Mouse (Mus musculus) neutrophil, adult 83 days (primary cell): Measurements from ENCODE around the gene Rps8. TPM values are rescaled to one million over a fixed set of nuclear protein-coding genes. Genes with fewer than 3 reads are reported as not detected.

ENCODE experiments used
- total RNA-seq, 2 experiments: library from RNA; stranded (reverse); gene quantifications; one replicate each; pipeline ENCODE4 v1.2.4; 2023

Rps8 gene
- total RNA-seq, result 100 to 1,000 TPM; 744 to 862 TPM

DNA sequence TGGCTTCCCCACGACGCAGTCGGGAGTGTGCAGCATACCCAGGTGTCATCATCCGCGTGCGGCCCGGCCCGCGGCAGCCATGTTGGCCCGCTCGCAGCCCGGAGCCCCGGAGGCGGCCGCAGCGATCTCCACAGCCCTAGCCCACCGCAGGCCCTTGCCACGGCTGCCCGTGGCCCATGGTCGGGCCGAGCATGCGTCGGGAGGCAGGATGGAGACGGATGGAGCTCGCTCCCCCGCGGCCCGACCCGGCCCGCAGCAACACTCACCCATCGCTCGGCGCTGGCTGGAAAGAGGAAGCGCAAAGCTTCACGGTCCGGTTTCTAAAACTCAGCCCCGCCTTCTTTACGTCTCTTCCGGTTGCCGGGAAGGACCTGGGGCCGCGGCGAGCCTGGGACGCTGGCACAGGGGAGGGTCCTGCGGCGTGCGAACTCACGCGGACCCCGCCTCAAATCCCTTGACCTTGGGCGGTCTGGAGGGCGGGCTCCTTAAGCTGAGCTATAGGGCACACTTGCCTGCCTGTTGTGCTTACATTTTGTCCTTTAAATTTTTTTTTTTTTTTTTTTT, at the start of gene Rps8:
Gene Rps8 (minus strand): TSS at position 452 of the 564 bp plus-strand sequence.

DNA sequence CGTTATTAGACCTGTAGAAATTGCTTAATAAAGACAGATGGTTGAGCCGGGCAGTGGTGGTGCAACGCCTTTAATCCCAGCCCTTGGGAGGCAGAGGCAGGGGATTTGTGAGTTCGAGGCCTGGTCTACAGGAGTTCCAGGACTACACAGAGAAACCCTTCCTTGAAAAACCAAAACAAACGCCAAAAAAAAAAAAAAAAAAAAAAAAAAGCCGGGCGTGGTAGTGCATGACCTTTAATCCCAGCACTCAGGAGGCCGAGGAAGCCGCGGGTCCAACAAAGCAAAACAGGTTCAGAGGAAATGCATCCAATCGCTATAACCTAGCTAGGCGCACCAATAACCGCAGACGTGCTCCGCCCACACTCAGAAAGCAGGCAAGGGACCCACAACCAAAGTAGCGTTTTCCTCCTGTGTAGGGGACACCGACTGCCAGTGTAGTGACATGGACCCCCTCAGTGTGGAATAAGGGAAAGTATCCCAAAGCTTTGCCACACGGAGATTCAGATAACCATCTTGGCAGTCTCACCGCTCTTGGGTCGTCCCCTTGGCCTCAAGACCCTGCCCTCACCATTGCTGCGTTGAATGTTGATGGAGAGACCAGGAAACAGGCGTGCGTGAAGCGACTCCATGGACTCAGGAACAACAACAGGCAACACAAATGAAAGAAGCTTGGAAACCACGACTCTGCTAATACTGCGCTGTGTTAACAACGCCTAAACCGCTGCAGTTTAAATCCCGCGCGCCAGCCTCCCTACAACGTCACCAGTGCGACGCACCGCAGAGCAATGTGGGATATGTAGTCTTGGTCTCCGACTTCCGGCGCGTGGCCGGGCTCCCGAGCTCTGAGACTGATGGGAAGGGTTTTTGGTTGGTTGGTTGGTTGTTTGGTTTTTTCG, 26.1 kb upstream of the Rps8 start, which contains the start of gene Kif2c:
Gene Kif2c (minus strand): TSS at position 777 of the 896 bp plus-strand sequence.

DNA sequence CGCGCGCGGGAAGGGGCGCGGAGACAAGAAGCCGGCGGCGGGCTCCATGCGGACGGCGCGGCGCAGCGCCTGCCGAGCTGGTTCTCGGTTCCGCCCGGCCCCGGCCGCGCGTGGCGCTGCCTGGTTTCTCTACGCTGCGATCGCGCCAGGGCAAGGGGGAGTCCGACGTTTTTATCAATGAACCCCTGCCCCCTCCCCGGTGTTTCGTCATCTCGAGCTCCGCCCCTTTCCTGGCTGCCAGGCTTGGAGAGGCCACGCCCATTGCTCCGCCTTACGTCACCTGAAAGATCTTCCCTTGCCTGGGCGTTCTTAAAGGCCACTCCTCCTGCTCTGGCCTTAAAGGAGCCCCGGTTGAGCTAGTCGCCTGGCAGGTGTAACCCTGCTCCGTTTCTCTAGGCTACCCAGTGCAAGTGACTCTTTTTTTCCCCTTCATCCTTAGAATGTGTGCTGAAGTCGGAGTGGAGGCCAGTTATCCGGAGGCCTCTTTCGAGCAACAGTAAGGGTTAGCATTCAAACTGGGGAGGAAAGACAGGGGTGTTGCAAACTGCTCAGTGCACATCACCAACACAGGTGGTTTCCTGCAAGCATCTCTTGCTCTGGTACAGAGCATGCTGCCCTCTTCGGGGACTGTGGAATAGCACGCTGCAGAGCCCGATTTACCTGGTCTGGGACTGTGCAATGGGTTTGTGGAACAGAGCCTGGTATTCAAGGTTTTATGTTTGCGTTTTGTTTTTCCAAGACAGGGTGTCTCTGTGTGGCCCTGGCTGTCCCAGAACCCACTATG, 22.0 kb downstream of the Rps8 start, which contains the start of gene Plk3:
Gene Plk3 (minus strand): TSS at position 147 of the 784 bp plus-strand sequence.

DNA sequence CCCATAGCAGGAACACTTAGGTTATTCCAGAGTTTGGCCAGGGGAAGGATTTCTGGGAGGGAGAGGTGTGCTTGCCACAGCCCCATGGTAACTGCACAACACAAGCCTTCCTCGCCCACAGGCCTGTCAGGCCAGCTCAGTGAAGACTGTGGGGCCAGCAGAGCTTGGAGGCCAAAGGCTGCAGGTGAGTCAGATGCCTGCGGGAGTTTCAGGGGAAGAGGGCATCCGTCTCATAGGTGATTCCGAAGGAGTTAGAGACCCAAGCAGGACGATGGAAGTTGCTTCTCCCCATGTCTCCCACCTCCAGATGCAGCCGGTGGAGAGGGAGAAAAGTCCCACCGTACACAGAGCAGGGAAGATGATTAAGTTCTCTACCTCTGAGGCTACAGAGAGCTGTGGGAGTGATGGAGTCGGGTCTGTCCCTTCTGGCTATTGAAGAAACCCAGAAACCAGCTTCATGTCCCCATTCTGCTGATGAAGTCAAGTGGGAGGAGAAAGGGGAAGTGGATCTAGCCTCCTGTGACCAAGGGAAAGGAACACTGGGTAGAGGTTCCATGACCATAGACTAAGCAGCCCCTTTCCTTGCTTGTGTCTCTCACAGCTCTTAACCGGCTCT, 29.3 kb downstream of the Rps8 start, which contains the start of gene Tctex1d4:
Gene Tctex1d4 (plus strand): TSS at position 120 of the 616 bp plus-strand sequence.

DNA sequence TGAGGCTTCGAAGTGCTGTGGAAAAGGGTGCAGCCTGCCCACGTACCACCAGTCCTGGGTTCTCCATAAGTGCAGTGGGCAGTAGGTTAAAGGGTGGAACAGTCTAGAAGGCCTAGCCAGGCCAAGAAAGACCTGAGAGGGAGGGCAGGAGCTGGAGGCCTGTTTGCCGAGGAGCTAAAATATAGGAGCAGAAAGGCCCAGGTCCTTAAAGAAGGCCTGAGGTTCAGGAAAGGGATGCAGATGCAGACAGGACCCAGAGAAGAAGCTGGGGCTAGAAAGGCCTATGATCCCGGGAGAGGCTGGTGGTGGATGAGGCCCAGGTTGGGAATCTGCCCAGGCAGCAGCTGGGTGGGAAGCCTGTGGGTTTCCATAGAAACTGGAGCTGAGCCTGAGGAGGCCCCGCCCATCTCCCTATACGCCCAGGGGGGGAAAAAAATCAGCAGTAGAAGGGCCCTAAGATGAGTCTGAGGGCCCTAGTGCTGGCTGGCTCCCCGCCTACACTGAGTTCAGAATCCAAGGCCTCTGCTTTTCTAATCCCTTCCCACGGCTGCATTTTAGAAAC, 30.6 kb downstream of the Rps8 start, which contains the start of gene Btbd19:
Gene Btbd19 (minus strand): TSS at position 378 of the 562 bp plus-strand sequence.

Other genes with a start within 250 kb of the Rps8 start
- gene Urod, start 161.8 kb downstream of the Rps8 start, total RNA-seq, result 10 to 100 TPM; 54.6 to 70.3 TPM
- 10 to 100 TPM; 28.2 to 40.6 TPM for gene Hectd3, start 160.9 kb downstream of the Rps8 start, total RNA-seq
- 1 to 10 TPM; 6.7 to 8.7 TPM for gene Eif2b3, start 136.8 kb downstream of the Rps8 start, total RNA-seq
- gene Ptch2, start 60.2 kb downstream of the Rps8 start, total RNA-seq, result 1 to 10 TPM; 2.7 to 3.3 TPM
- gene Btbd19, start 30.5 kb downstream of the Rps8 start, total RNA-seq, result 10 to 100 TPM; 68.1 to 68.3 TPM
- gene Tctex1d4, start 29.4 kb downstream of the Rps8 start, total RNA-seq, result 1 to 10 TPM; 1.4 to 2.8 TPM
- 100 to 1,000 TPM; 150 to 168 TPM for gene Plk3, start 22.3 kb downstream of the Rps8 start, total RNA-seq
- gene Kif2c, start 26.4 kb upstream of the Rps8 start, total RNA-seq, result 10 to 100 TPM; 28.2 to 32.3 TPM
- 1 to 10 TPM; 1.8 to 2.1 TPM for gene Tmem53, start 95.7 kb upstream of the Rps8 start, total RNA-seq
- gene Armh1, start 95.9 kb upstream of the Rps8 start, total RNA-seq, result not detected